Mouse (Mus musculus): ENCODE data around the gene Lrrc32. TPM values are rescaled to one million over a fixed set of nuclear protein-coding genes. Genes with fewer than 3 reads are reported as not detected.

Lrrc32 gene
- total and polyA plus RNA-seq, 3 experiments: 2.3 to 23.7 (median 5.3) TPM

DNA sequence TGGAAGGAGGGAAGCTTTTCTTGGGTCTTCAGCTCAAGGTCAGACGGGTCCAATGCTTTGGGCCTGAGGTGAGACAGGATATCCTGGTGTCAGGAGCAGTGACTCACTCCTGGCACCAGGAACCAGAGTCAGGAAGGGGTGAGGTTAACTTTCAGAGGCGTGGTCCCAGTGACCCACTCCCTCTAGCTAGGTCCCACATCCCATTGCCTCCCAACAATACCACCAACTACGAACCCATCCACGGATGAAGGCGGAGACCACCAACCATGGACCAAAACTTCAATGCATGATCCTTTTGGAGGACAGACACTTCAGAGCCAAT lies 40.8 kb upstream of the Lrrc32 start:
- no peak overlapping the region for H3K27ac ChIP-seq (ENCODE audit: insufficient read depth, low read depth)
- no peak overlapping the region for H3K4me3 ChIP-seq (replicated peaks in 1 of 3; ENCODE audit: low read depth in 2 of 3, low read length in 2 of 3, poor library complexity in 1 of 3)
- no peak overlapping the region for H3K4me2 ChIP-seq (ENCODE audit: insufficient read depth, low read depth, poor library complexity, severe bottlenecking)
- no peak for TF ChIP-seq GABPA (IDR thresholded peaks at IDR 0.05; ENCODE audit: insufficient replicate concordance, low read depth, low read length)
- TF ChIP-seq RAD21 (IDR thresholded peaks at IDR 0.05; ENCODE audit: low read depth, low read length): no peak
- no peak for TF ChIP-seq POLR2A (IDR thresholded peaks at IDR 0.05; ENCODE audit: low read depth, low read length)
- TF ChIP-seq MAX (IDR thresholded peaks at IDR 0.05; ENCODE audit: low read length): no peak
- DNase-seq (ENCODE audit: extremely low read depth): no peak
- dilution Hi-C loops (cut with MboI; ENCODE audit: extremely low pct_ligation_motif_present, extremely low pct_unique_long_range_greater_than_20kb, low sequenced_read_pairs) (no loop called here), in situ Hi-C loops (cut with MboI; ENCODE audit: low pct_ligation_motif_present, low pct_unique_long_range_greater_than_20kb, low sequenced_read_pairs) (loop anchor here (25.0 kb wide), 1 partner anchor 286 kb away; no protein-coding TSS in a partner anchor)
- no peak overlapping the region for H3K9ac ChIP-seq (ENCODE audit: insufficient read depth, low read depth)
- no peaks in the 10 kb centered on the region for H3K4me1 ChIP-seq (ENCODE audit: control insufficient read depth in 1 of 2, insufficient read depth in 2 of 2)
- H3K27me3 ChIP-seq (replicated peaks): peaks cover 8% of the 10 kb centered on the region
- H3K36me3 ChIP-seq (replicated peaks in 1 of 2; ENCODE audit: control insufficient read depth in 1 of 2, insufficient read depth in 1 of 2, low read length in 1 of 2): no peaks in the 10 kb centered on the region
- H3K9me3 ChIP-seq (replicated peaks; ENCODE audit: low read length): no peaks in the 10 kb centered on the region
- no peaks in the 10 kb centered on the region for H3K79me2 ChIP-seq (replicated peaks; ENCODE audit: control insufficient read depth, extremely low read depth, insufficient read depth, poor library complexity, severe bottlenecking)

DNA sequence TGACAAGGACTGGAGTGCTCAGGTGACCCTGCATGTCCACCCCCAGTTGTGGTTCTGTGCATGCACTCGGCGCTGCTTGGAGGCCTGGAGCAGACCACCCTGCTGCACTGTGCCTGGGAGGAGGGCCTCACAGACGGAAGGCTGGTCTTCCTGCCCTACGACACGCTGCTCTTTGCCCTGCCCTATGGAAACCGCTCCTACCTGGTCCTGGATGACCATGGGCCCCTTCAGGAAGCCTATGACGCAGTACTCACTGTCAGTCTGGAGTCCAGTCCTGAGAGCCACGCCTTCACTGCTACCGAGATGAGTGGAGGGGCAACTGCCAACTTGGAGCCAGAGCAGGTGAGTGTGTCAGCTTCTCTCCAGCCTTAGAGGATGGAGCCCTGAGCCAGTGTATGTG lies 39.4 kb upstream of the Lrrc32 start:
- no peak for DNase-seq (ENCODE audit: extremely low read depth)
- Histone ChIP-seq H3K27ac (ENCODE audit: insufficient read depth, low read depth) (no peak overlapping the region), H3K27me3 (replicated peaks) (peaks cover 8% of the 10 kb centered on the region), H3K4me3 (replicated peaks in 1 of 3; ENCODE audit: low read depth in 2 of 3, low read length in 2 of 3, poor library complexity in 1 of 3) (no peak overlapping the region), H3K36me3 (replicated peaks in 1 of 2; ENCODE audit: control insufficient read depth in 1 of 2, insufficient read depth in 1 of 2, low read length in 1 of 2) (no peaks in the 10 kb centered on the region), H3K9me3 (replicated peaks; ENCODE audit: low read length) (no peaks in the 10 kb centered on the region), H3K9ac (ENCODE audit: insufficient read depth, low read depth) (no peak overlapping the region), H3K4me2 (ENCODE audit: insufficient read depth, low read depth, poor library complexity, severe bottlenecking) (no peak overlapping the region), H3K4me1 (ENCODE audit: control insufficient read depth in 1 of 2, insufficient read depth in 2 of 2) (no peaks in the 10 kb centered on the region), H3K79me2 (replicated peaks; ENCODE audit: control insufficient read depth, extremely low read depth, insufficient read depth, poor library complexity, severe bottlenecking) (no peaks in the 10 kb centered on the region)
- TF ChIP-seq NELFE (IDR thresholded peaks at IDR 0.05; ENCODE audit: low read depth, low read length) (no peak), MAZ (IDR thresholded peaks at IDR 0.05; ENCODE audit: low read depth, low read length) (no peak), MEF2A (IDR thresholded peaks at IDR 0.05; ENCODE audit: borderline replicate concordance, low read depth, low read length) (no peak), UBTF (IDR thresholded peaks at IDR 0.05; ENCODE audit: low read depth, low read length) (no peak), ETS1 (conservative IDR thresholded peaks at IDR 0.05; ENCODE audit: low read depth, low read length) (no peak), USF1 (IDR thresholded peaks at IDR 0.05; ENCODE audit: low read depth, low read length) (no peak), E2F4 (IDR thresholded peaks at IDR 0.05; ENCODE audit: insufficient replicate concordance, low read depth, low read length) (no peak), RAD21 (IDR thresholded peaks at IDR 0.05; ENCODE audit: low read depth, low read length) (no peak), HCFC1 (IDR thresholded peaks at IDR 0.05; ENCODE audit: low read depth, low read length) (no peak), MYC (IDR thresholded peaks at IDR 0.05; ENCODE audit: low read depth, low read length) (no peak), EP300 (IDR thresholded peaks at IDR 0.05; ENCODE audit: low read length) (no peak), POLR2AphosphoS2 (IDR thresholded peaks at IDR 0.05; ENCODE audit: low read depth, low read length) (no peak), BHLHE40 (IDR thresholded peaks at IDR 0.05; ENCODE audit: low read depth, low read length) (no peak), ZMIZ1 (IDR thresholded peaks at IDR 0.05; ENCODE audit: low read depth, low read length) (no peak), ZNF384 (IDR thresholded peaks at IDR 0.05; ENCODE audit: low read depth, low read length) (no peak)
- dilution Hi-C loops (cut with MboI; ENCODE audit: extremely low pct_ligation_motif_present, extremely low pct_unique_long_range_greater_than_20kb, low sequenced_read_pairs) (no loop called here), in situ Hi-C loops (cut with MboI; ENCODE audit: low pct_ligation_motif_present, low pct_unique_long_range_greater_than_20kb, low sequenced_read_pairs) (loop anchor here (25.0 kb wide), 1 partner anchor 287 kb away; no protein-coding TSS in a partner anchor)

All from CH12.LX (cell line).